27 mouse cellular contexts compared by ENCODE assay signal in genomic region chr1:155663994-155664393, GRCm38 (mm10).
A peak's percentile ranks its signal among the peaks of the same experiment; 100 is the strongest.
DNase-seq lines count a peak whose midpoint lies in the region; ATAC-seq and TF ChIP-seq lines count a peak whose summit lies in the region.
"Had no signal": no experiment of that assay in that cellular context is flagged by ENCODE, and none has a peak within 500 bp of the region (broad histone marks: within the 10 kb centered on the region; RNA-seq: fewer than 3 reads in every experiment).

No protein-coding gene starts in this region.

- no peaks in the 10 kb centered on the region for H3K4me1 ChIP-seq in testis, adult 2 months (ENCODE audit: control insufficient read depth, insufficient read depth, low read length)
- H3K4me1 ChIP-seq: embryonic facial prominence, embryonic 13.5 days; forebrain, embryonic 12.5 days; forebrain, embryonic 15.5 days; hindbrain, embryonic 10.5 days; intestine, embryonic 15.5 days had no signal

- no peak for DNase-seq in testis, postnatal 14 days (ENCODE audit: low spot score)
- peak; percentile 6 for DNase-seq in gonadal fat pad, adult 2 months (ENCODE audit: low read depth)
- DNase-seq in c-Kit-positive CD71-positive TER-119-positive erythroid progenitor cells, embryonic 14.5 days (ENCODE audit: low spot score): no peak
- DNase-seq in lung, postnatal 36 days: no peak
- DNase-seq: adrenal gland, postnatal 10 days; adrenal gland, postnatal 36 days; cerebellum, adult 11 months; cerebellum, adult 2 months; cerebellum, adult 9-11 months; cerebellum, postnatal 25 days; embryo, embryonic 11 days; gastrocnemius, postnatal 25 days; heart, adult 11 months; heart, postnatal 36 days had no signal

- TF ChIP-seq POLR2A in testis, adult 2 months (IDR thresholded peaks at IDR 0.05; ENCODE audit: control insufficient read depth, low read depth, low read length): no peak

- ATAC-seq in megakaryocyte-erythroid progenitor cell, adult 5-6 weeks (replicated peaks; ENCODE audit: low FRiP score, low TSS enrichment, poor library complexity, severe bottlenecking): peak; percentile 55; the same call in 1 of the 2 replicates
- ATAC-seq: CD4-positive, CD25-positive, alpha-beta regulatory T cell, adult 4 months; forebrain, embryonic 15.5 days; hindbrain, embryonic 16.5 days; intestine, embryonic 15.5 days; Patski had no signal

- no peak overlapping the region for H3K27ac ChIP-seq in testis, adult 2 months (ENCODE audit: control insufficient read depth, insufficient read depth, low read depth, low read length)
- H3K27ac ChIP-seq: embryonic facial prominence, embryonic 10.5 days; embryonic facial prominence, embryonic 13.5 days; forebrain, embryonic 12.5 days; forebrain, embryonic 15.5 days; hindbrain, embryonic 10.5 days; hindbrain, embryonic 13.5 days; intestine, embryonic 15.5 days had no signal

- no peak for TF ChIP-seq CTCF in testis, adult 2 months (IDR thresholded peaks at IDR 0.05; ENCODE audit: control insufficient read depth, insufficient read depth, insufficient replicate concordance, low read depth, low read length)

- no peaks in the 10 kb centered on the region for H3K36me3 ChIP-seq in testis, adult 2 months (ENCODE audit: control insufficient read depth, insufficient read depth, low read length)
- H3K36me3 ChIP-seq: embryonic facial prominence, embryonic 10.5 days; embryonic facial prominence, embryonic 13.5 days; forebrain, embryonic 12.5 days; forebrain, embryonic 15.5 days; hindbrain, embryonic 10.5 days; intestine, embryonic 15.5 days had no signal

- no peaks in the 10 kb centered on the region for H3K27me3 ChIP-seq in testis, adult 2 months (ENCODE audit: control insufficient read depth, insufficient read depth, low read length)
- H3K27me3 ChIP-seq: embryonic facial prominence, embryonic 13.5 days; forebrain, embryonic 12.5 days; forebrain, embryonic 15.5 days; hindbrain, embryonic 13.5 days; intestine, embryonic 15.5 days; Patski had no signal

- H3K4me3 ChIP-seq in testis, adult 2 months (ENCODE audit: control insufficient read depth, low read depth, low read length): peak overlapping the region; percentile 11; the same call in 1 of the 2 replicates
- H3K4me3 ChIP-seq: embryonic facial prominence, embryonic 10.5 days; embryonic facial prominence, embryonic 13.5 days; erythroblast, embryonic 14.5 days; forebrain, embryonic 12.5 days; forebrain, embryonic 15.5 days; hindbrain, embryonic 10.5 days; hindbrain, embryonic 13.5 days; intestine, embryonic 15.5 days had no signal
